ENCODE assay signal across 14 mouse cellular contexts in the genomic region with DNA sequence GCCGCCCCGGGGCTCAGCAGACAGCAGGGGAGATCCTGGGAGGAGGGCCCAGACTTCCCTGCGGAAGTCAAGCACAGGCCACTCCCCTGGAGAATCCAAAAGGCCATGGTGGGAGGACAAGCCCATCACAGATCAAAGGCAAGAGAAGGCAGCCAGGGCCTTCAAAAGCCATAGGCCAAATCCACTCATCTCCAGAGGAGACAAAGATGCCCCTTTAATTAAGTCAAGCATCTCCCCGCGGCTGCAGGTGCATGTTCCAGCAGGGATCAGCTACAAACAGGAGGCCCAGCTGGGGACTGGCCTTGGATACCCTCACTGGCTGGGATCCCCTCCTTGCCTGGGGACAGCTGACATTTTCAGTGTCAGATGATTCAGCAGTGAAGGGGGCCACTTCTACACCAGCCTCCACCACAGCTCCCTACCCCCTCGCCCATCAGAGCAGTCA.
DNase-seq lines count a peak whose midpoint lies in the region; ATAC-seq and TF ChIP-seq lines count a peak whose summit lies in the region.
"Had no signal": no experiment of that assay in that cellular context is flagged by ENCODE, and none has a peak within 500 bp of the region (broad histone marks: within the 10 kb centered on the region; RNA-seq: fewer than 3 reads in every experiment).

No protein-coding gene starts in this region.

- no peak overlapping the region for H3K4me2 ChIP-seq in midbrain, postnatal 0 days (ENCODE audit: low read depth, low read length, poor library complexity, severe bottlenecking)
- H3K4me2 ChIP-seq in forebrain, embryonic 14.5 days (ENCODE audit: low read length) = no peak overlapping the region
- no peak overlapping the region for H3K4me2 ChIP-seq in midbrain, embryonic 14.5 days (ENCODE audit: low read length)
- H3K4me2 ChIP-seq: heart, embryonic 11.5 days had no signal

- no peaks in the 10 kb centered on the region for H3K9me3 ChIP-seq in midbrain, embryonic 10.5 days (replicated peaks)
- no peaks in the 10 kb centered on the region for H3K9me3 ChIP-seq in midbrain, postnatal 0 days (ENCODE audit: low read length)
- H3K9me3 ChIP-seq in forebrain, embryonic 14.5 days (replicated peaks; ENCODE audit: control insufficient read depth, low read length) = no peaks in the 10 kb centered on the region
- no peaks in the 10 kb centered on the region for H3K9me3 ChIP-seq in midbrain, embryonic 14.5 days (ENCODE audit: control insufficient read depth, low read length)

- peaks cover 8% of the 10 kb centered on the region for H3K36me3 ChIP-seq in midbrain, embryonic 10.5 days
- H3K36me3 ChIP-seq in midbrain, postnatal 0 days (ENCODE audit: insufficient read depth, low read length) = no peaks in the 10 kb centered on the region
- H3K36me3 ChIP-seq in forebrain, embryonic 14.5 days (ENCODE audit: control insufficient read depth, insufficient read depth, low read length) = no peaks in the 10 kb centered on the region
- no peaks in the 10 kb centered on the region for H3K36me3 ChIP-seq in midbrain, embryonic 14.5 days (ENCODE audit: control insufficient read depth, insufficient read depth, low read length)

- ATAC-seq in midbrain, postnatal 0 days (ENCODE audit: low FRiP score) = no peak
- ATAC-seq in forebrain, embryonic 14.5 days = peak; percentile 67
- ATAC-seq in midbrain, embryonic 14.5 days (ENCODE audit: low FRiP score, low TSS enrichment) = peak; percentile 57; the same call in 1 of the 2 replicates
- no peak for ATAC-seq in erythroblast, adult 5-6 weeks (replicated peaks; ENCODE audit: low FRiP score, poor library complexity, severe bottlenecking)
- ATAC-seq: intestine, postnatal 0 days had no signal

- H3K27ac ChIP-seq in midbrain, embryonic 10.5 days (replicated peaks) = peak overlapping the region; percentile 73
- H3K27ac ChIP-seq in midbrain, postnatal 0 days (ENCODE audit: low read depth, low read length) = no peak overlapping the region
- no peak overlapping the region; the same call in 1 of the 2 replicates for H3K27ac ChIP-seq in forebrain, embryonic 14.5 days (ENCODE audit: low read depth, low read length)
- peak overlapping the region; percentile 58 for H3K27ac ChIP-seq in midbrain, embryonic 14.5 days (replicated peaks; ENCODE audit: low read depth, low read length)

- no peaks in the 10 kb centered on the region for H3K27me3 ChIP-seq in midbrain, embryonic 10.5 days (ENCODE audit: low read depth, poor library complexity, severe bottlenecking)
- no peaks in the 10 kb centered on the region for H3K27me3 ChIP-seq in midbrain, postnatal 0 days (ENCODE audit: insufficient read depth, low read length)
- H3K27me3 ChIP-seq in forebrain, embryonic 14.5 days (replicated peaks; ENCODE audit: control insufficient read depth, insufficient read depth, low read length) = no peaks in the 10 kb centered on the region
- H3K27me3 ChIP-seq in midbrain, embryonic 14.5 days (ENCODE audit: control insufficient read depth, insufficient read depth, low read length) = no peaks in the 10 kb centered on the region

- 6% methylated on average over 6 of the region's 6 CpGs for WGBS in midbrain, embryonic 10.5 days
- 21% methylated on average over 6 of the region's 6 CpGs for WGBS in midbrain, postnatal 0 days
- 5% methylated on average over 6 of the region's 6 CpGs for WGBS in forebrain, embryonic 14.5 days
- WGBS in midbrain, embryonic 14.5 days = 7% methylated on average over 6 of the region's 6 CpGs

- peaks cover 89% of the 10 kb centered on the region for H3K4me1 ChIP-seq in midbrain, embryonic 10.5 days
- no peaks in the 10 kb centered on the region for H3K4me1 ChIP-seq in midbrain, postnatal 0 days (ENCODE audit: insufficient read depth, low read length)
- peaks cover 13% of the 10 kb centered on the region for H3K4me1 ChIP-seq in forebrain, embryonic 14.5 days (ENCODE audit: control insufficient read depth, insufficient read depth, low read length)
- H3K4me1 ChIP-seq in midbrain, embryonic 14.5 days (ENCODE audit: control insufficient read depth, insufficient read depth, low read length) = peaks cover 37% of the 10 kb centered on the region

- TF ChIP-seq CTCF in midbrain, postnatal 0 days (IDR thresholded peaks at IDR 0.05) = no peak

- intact Hi-C loops in gastrocnemius, postnatal 36 days (cut with DNase I) = no loop called here

- peak; percentile 56 for DNase-seq in midbrain, embryonic 10.5 days (ENCODE audit: low spot score)
- DNase-seq in midbrain, postnatal 0 days (ENCODE audit: low spot score) = no peak
- peak; percentile 59 to 64 for DNase-seq in adrenal gland, postnatal 36 days
- peak; percentile 42 for DNase-seq in forebrain, embryonic 14.5 days (ENCODE audit: low spot score)
- DNase-seq in midbrain, embryonic 14.5 days = peak; percentile 60
- DNase-seq in c-Kit-positive CD71-positive TER-119-positive erythroid progenitor cells, embryonic 14.5 days (ENCODE audit: low spot score) = no peak
- no peak for DNase-seq in gastrocnemius, postnatal 36 days
- DNase-seq: cerebellum, adult 9-11 months; lung, postnatal 14 days; right cerebral cortex, postnatal 14 days had no signal

- 0 out of 2 replicates have a peak overlapping the region, but pooled peaks have one; percentile 9 for H3K4me3 ChIP-seq in midbrain, embryonic 10.5 days
- no peak overlapping the region for H3K4me3 ChIP-seq in midbrain, postnatal 0 days (ENCODE audit: low read depth, low read length)
- H3K4me3 ChIP-seq in forebrain, embryonic 14.5 days (ENCODE audit: low read depth, low read length) = no peak overlapping the region
- no peak overlapping the region for H3K4me3 ChIP-seq in midbrain, embryonic 14.5 days (replicated peaks; ENCODE audit: low read depth, low read length)
- H3K4me3 ChIP-seq: myocyte had no signal

- H3K9ac ChIP-seq in midbrain, postnatal 0 days (replicated peaks; ENCODE audit: low read length, poor library complexity, severe bottlenecking) = no peak overlapping the region
- H3K9ac ChIP-seq in forebrain, embryonic 14.5 days (ENCODE audit: low read length) = no peak overlapping the region
- peak overlapping the region; percentile 30; the same call in 1 of the 2 replicates for H3K9ac ChIP-seq in midbrain, embryonic 14.5 days (replicated peaks; ENCODE audit: low read length)

Comparison
In these comparisons a context has a peak if more than half of its experiments do, and no peak if none do; other contexts are left out.
1. DNase-seq: peak in midbrain, embryonic 10.5 days (single experiment), adrenal gland, postnatal 36 days (2 of 2), forebrain, embryonic 14.5 days (single experiment) and midbrain, embryonic 14.5 days (single experiment); none in midbrain, postnatal 0 days (single experiment), c-Kit-positive CD71-positive TER-119-positive erythroid progenitor cells, embryonic 14.5 days (single experiment) and gastrocnemius, postnatal 36 days (0 of 2).
2. H3K27ac ChIP-seq: peak in midbrain, embryonic 10.5 days (single experiment) and midbrain, embryonic 14.5 days (single experiment); none in midbrain, postnatal 0 days (single experiment) and forebrain, embryonic 14.5 days (single experiment).
3. ATAC-seq: peak in forebrain, embryonic 14.5 days (single experiment) and midbrain, embryonic 14.5 days (single experiment); none in midbrain, postnatal 0 days (single experiment) and erythroblast, adult 5-6 weeks (single experiment).